Mouse (Mus musculus) heart, postnatal 0 days (tissue): Measurements from ENCODE around the gene Bfsp2. TPM values are rescaled to one million over a fixed set of nuclear protein-coding genes. Genes with fewer than 3 reads are reported as not detected.

Experiments
- ATAC-seq: fragments of 200-750 bp; cut with Nextera tagmentation; 2 replicates; pipeline ENCODE4 v1.8.0; 2017; ENCODE audit warnings: low read depth, moderate number of reproducible peaks, moderate library complexity; ENCODE audit not compliant: insufficient read depth
- DNase-seq: peaks from one replicate; pipeline ENCODE4 v3.0.0-alpha.2; 2016; ENCODE audit warnings: low spot score
- H3K27ac ChIP-seq: fragments of 300-500 bp; sonication (generic); 2 replicates; pipeline ENCODE4 v1.5.1; 2014; ENCODE audit warnings: low read depth, mild to moderate bottlenecking
- H3K27me3 ChIP-seq: fragments of 300-500 bp; sonication (generic); 2 replicates; pipeline ENCODE4 v1.6.1; 2014; ENCODE audit warnings: low read length, mixed read lengths; ENCODE audit not compliant: control insufficient read depth, insufficient read depth
- H3K36me3 ChIP-seq: fragments of 300-500 bp; sonication (generic); replicated peaks from 2 replicates; pipeline ENCODE4 v1.6.1; 2014; ENCODE audit warnings: low read length, mixed read lengths; ENCODE audit not compliant: control insufficient read depth, insufficient read depth
- H3K4me1 ChIP-seq: fragments of 300-500 bp; sonication (generic); 2 replicates; pipeline ENCODE4 v1.6.1; 2014; ENCODE audit warnings: antibody characterized with exemption; ENCODE audit not compliant: control insufficient read depth, insufficient read depth
- H3K4me2 ChIP-seq: fragments of 300-500 bp; sonication (generic); 2 replicates; pipeline ENCODE4 v1.6.1; 2014; ENCODE audit warnings: low read depth, mild to moderate bottlenecking, low read length, moderate library complexity
- H3K4me3 ChIP-seq: fragments of 300-500 bp; sonication (generic); 2 replicates; pipeline ENCODE4 v1.5.1; 2014; ENCODE audit warnings: low read depth, low read length
- H3K9ac ChIP-seq: fragments of 300-500 bp; sonication (generic); replicated peaks from 2 replicates; pipeline ENCODE4 v1.6.1; 2014; ENCODE audit warnings: low read depth, low read length, mixed read lengths
- H3K9me3 ChIP-seq: fragments of 300-500 bp; sonication (generic); replicated peaks from 2 replicates; pipeline ENCODE4 v1.6.1; 2016; ENCODE audit warnings: low read length; ENCODE audit not compliant: control insufficient read depth
- CTCF ChIP-seq: IDR thresholded peaks from 2 replicates; pipeline ENCODE4 v1.5.1; 2016; ENCODE audit warnings: antibody characterized with exemption, control low read depth, low read depth
- EP300 ChIP-seq: IDR thresholded peaks from 2 replicates; pipeline ENCODE4 v1.6.1; 2016; ENCODE audit warnings: antibody characterized with exemption, low read depth
- WGBS: fragments of 180-500 bp; shearing (Covaris S2); extraction: QIAGEN DNeasy Blood & Tissue Kit; methylation state at CpG from one replicate; pipeline ENCODE4 v1.1.7; 2014; 5-methylcytosine and 5-hydroxymethylcytosine counted together
- polyA plus RNA-seq: library from polyadenylated mRNA; unstranded; fragments of >200 nt; fragmentation: Nextera tagmentation; extraction: Ambion mirVana; gene quantifications from 2 replicates; pipeline ENCODE4 v1.2.1, GENCODE M21; 2015
- total RNA-seq: library from RNA; depleted of rRNA; stranded (reverse); fragments of >200 nt; gene quantifications from 2 replicates; pipeline ENCODE4 v1.2.3, GENCODE M21; 2014; ENCODE audit warnings: low replicate concordance; rRNA removed

Bfsp2 gene
- total and polyA plus RNA-seq, 2 experiments from 2014 or later = 2.3 TPM; not detected in 1

DNA sequence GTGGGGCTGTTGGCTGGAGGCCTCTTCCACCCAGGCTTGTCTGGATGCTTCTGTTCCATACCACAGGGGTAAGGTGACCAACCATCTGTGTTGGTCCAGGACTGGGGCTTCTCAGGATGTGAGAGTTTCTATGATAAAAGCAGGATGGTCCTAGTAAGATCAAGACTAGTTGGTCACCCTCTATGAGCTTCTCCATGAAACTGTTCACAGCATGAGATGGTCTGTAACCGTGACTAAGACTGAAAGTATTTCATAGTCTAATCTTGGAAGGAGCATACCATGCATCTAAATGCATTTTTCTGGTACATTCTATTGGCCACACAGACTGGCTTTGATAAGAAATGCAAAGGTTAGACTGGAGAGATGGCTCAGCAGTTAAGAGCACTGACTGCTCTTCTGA lies 96.6 kb downstream of the Bfsp2 start:
- Histone ChIP-seq H3K27ac (no peak overlapping the region), H3K9ac (no peak overlapping the region), H3K4me1 (0 out of 2 replicates have a peak, but pooled peaks cover 2% of the 10 kb centered on the region), H3K36me3 (no peaks in the 10 kb centered on the region), H3K27me3 (no peaks in the 10 kb centered on the region), H3K9me3 (no peaks in the 10 kb centered on the region), H3K4me3 (no peak overlapping the region), H3K4me2 (no peak overlapping the region)
- DNase-seq (no peak), ATAC-seq (no peak)
- 97% methylated on average over 1 of the region's 1 CpGs for WGBS
- TF ChIP-seq EP300 = no peak

DNA sequence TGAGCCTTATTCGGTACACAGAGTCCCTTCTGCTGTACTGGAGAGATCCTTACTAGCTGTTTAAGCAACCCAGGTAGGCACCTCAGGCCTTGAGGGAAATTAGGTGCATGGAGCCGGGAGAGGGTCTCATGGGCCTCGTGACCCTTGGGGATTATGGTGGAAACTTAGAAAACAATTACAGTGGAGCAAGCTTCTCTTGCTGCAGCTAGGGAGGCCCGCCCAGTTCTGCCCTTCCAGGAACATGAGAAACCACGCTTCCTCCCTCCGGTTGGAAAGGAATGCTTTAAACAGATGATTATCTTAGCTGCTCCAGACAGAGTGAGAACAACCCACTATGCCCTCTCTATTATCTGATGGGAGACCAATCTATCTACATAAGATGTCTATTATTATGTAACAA lies 97.2 kb downstream of the Bfsp2 start:
- no peak overlapping the region for H3K4me3 ChIP-seq
- H3K27ac ChIP-seq = no peak overlapping the region
- no peaks in the 10 kb centered on the region for H3K27me3 ChIP-seq
- H3K4me2 ChIP-seq = no peak overlapping the region
- 0 out of 2 replicates have a peak, but pooled peaks cover 2% of the 10 kb centered on the region for H3K4me1 ChIP-seq
- ATAC-seq = no peak
- DNase-seq = no peak
- H3K36me3 ChIP-seq = no peaks in the 10 kb centered on the region
- H3K9me3 ChIP-seq = no peaks in the 10 kb centered on the region
- H3K9ac ChIP-seq = no peak overlapping the region
- TF ChIP-seq EP300 (no peak), CTCF (no peak)
- 56% methylated on average over 6 of the region's 6 CpGs for WGBS

DNA sequence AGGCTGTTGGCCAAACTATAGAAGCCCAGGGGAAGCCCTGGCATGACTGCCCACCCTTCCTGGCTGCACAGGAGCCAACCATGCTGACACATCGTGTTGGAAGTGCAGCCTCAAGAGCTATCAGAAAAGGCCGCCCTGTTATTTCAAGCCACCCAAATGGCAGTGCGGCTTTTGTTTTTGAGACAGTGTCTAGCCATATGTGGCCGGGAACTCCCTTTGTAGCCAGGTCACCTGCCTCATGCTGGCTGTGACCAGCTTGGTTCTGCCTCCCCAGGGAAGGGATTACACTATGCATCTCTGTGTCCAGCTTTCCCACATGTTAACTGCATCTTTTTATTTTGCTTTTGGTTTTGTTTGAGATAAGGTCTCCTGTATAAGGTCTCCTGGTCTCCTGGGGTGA lies 99.7 kb downstream of the Bfsp2 start:
- no peak overlapping the region for H3K27ac ChIP-seq
- H3K9me3 ChIP-seq = no peaks in the 10 kb centered on the region
- H3K4me1 ChIP-seq = no peaks in the 10 kb centered on the region
- no peak overlapping the region for H3K4me3 ChIP-seq
- H3K4me2 ChIP-seq = no peak overlapping the region
- WGBS = 83% methylated on average over 4 of the region's 4 CpGs
- no peaks in the 10 kb centered on the region for H3K36me3 ChIP-seq
- H3K9ac ChIP-seq = no peak overlapping the region
- ATAC-seq (no peak), DNase-seq (no peak)
- TF ChIP-seq CTCF (no peak), EP300 (no peak)
- no peaks in the 10 kb centered on the region for H3K27me3 ChIP-seq

DNA sequence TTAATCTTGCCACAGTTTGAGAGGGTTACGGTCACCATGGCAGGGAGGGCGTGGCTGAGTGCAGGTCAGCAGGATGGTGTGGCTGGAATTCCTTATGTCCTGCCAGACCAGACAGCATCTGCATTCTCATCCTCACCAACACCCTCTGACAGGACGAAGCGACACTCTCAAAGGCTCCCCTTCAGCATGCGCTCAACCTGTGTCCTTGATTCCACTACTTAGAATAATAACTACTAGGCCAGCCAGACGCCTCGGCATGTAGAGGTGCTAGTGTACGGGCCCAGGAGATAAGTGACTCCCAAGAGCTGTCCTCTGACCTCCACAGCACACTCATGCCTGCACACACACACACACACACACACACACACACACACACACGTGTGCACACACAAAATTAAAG lies 101.0 kb downstream of the Bfsp2 start:
- 59% methylated on average over 9 of the region's 9 CpGs for WGBS
- Histone ChIP-seq H3K4me1 (no peaks in the 10 kb centered on the region), H3K9ac (no peak overlapping the region), H3K36me3 (no peaks in the 10 kb centered on the region), H3K4me3 (no peak overlapping the region), H3K4me2 (no peak overlapping the region), H3K27ac (no peak overlapping the region), H3K9me3 (no peaks in the 10 kb centered on the region), H3K27me3 (no peaks in the 10 kb centered on the region)
- ATAC-seq (0 out of 2 replicates have a peak, but pooled peaks have one; percentile 36), DNase-seq (no peak)
- TF ChIP-seq CTCF = no peak
- TF ChIP-seq EP300 = no peak

DNA sequence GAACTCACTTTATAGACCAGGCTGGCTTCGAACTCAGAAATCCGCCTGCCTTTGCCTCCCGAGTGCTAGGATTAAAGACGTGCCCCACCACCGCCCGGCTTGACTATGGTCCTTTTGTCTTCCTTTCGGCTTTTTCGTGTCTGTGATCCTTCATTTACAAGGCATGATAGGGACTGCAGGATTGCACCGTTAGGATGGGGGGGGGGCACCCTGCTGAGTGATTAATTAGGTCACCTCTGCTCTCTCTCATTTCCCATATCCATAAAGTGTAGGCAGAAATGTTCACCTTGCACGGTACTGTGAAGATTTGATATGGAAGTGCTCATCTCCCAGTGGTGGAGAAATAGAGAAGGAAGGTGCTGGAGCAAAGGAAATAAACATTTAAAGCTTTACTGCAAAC lies 101.5 kb downstream of the Bfsp2 start:
- Histone ChIP-seq H3K9ac (no peak overlapping the region), H3K36me3 (no peaks in the 10 kb centered on the region), H3K4me3 (no peak overlapping the region), H3K4me1 (no peaks in the 10 kb centered on the region), H3K27me3 (no peaks in the 10 kb centered on the region), H3K27ac (no peak overlapping the region), H3K4me2 (no peak overlapping the region), H3K9me3 (no peaks in the 10 kb centered on the region)
- 70% methylated on average over 10 of the region's 10 CpGs for WGBS
- ATAC-seq (no peak), DNase-seq (no peak)
- TF ChIP-seq EP300 (no peak), CTCF (no peak)

DNA sequence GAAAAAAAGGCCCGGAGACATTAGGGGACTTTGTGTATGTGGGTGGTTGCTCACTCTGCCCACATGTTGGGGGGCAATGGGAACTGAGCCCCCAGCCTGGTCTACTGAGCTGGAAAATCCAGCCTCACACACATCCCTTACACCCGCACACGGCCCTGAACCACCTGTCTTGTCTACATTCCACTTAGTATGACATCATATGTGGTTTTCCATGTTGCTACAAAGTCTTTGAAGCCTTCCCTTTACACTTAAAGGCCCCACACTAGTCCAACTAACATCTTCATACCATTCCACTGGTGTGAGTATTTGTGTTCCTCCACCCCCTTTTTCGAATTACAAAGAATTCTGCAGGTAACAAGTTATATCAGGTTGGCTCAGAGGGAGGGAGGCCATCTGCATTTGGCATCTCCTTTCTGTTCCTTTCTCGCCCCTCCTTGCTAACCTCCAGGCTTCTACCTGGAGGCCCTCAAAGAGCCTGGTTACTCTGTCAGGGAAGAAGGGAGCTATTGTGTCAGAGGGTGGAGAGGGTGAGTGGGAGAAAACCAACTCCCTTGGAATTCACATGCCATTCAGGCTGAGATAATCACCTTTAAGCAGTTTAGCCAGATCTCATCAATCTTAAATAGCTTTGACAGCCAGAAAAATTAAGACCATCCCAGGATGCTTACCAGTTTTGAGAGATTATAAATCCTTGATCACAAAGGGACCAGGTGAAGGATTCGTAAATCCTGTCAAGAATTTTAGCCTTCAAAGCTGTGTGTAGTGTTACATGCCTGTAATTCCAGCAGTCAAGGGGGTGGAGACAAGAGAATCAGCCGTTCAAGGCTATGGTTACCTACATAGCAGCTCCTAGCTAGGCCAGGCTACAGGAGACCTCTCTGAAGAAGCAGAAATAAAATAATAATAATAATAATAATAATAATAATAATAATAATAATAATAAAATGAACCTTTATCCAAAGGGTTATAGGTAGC lies 103.6 kb downstream of the Bfsp2 start:
- no peak for DNase-seq
- TF ChIP-seq EP300 (no peak), CTCF (no peak)
- no peak overlapping the region for H3K9ac ChIP-seq
- 52% methylated on average over 7 of the region's 7 CpGs for WGBS
- no peak overlapping the region for H3K27ac ChIP-seq
- no peaks in the 10 kb centered on the region for H3K27me3 ChIP-seq
- H3K4me1 ChIP-seq = no peaks in the 10 kb centered on the region
- H3K4me3 ChIP-seq = no peak overlapping the region
- no peaks in the 10 kb centered on the region for H3K9me3 ChIP-seq
- no peak for ATAC-seq
- no peak overlapping the region for H3K4me2 ChIP-seq
- no peaks in the 10 kb centered on the region for H3K36me3 ChIP-seq

Other genes starting within 250 kb of the Bfsp2 start
- gene Trf, start 250.0 kb downstream of the Bfsp2 start, total RNA-seq = 38.5 and 110 TPM in 2 replicates
- 27.9 and 39.0 TPM in 2 replicates for gene Trf, start 250.0 kb downstream of the Bfsp2 start, polyA plus RNA-seq
- gene 1300017J02Rik, start 175.3 kb downstream of the Bfsp2 start, total RNA-seq = not detected in 2 replicates
- 1.3 and 1.4 TPM in 2 replicates for gene 1300017J02Rik, start 175.3 kb downstream of the Bfsp2 start, polyA plus RNA-seq
- gene Topbp1, start 175.2 kb downstream of the Bfsp2 start, total RNA-seq = 29.7 and 33.9 TPM in 2 replicates
- 14.2 and 15.0 TPM in 2 replicates for gene Topbp1, start 175.2 kb downstream of the Bfsp2 start, polyA plus RNA-seq
- 81.1 and 152 TPM in 2 replicates for gene Cdv3, start 114.6 kb downstream of the Bfsp2 start, total RNA-seq
- gene Cdv3, start 114.6 kb downstream of the Bfsp2 start, polyA plus RNA-seq = 55.7 and 63.0 TPM in 2 replicates